Mouse (Mus musculus): ENCODE measurements at regions not wholly inside any gene's neighbourhood (a gene's known extent, or its start where the extent isn't known, plus 50 kb on each side); places are given as distances from the start of the nearest gene placed in this dataset.
"Not testable (repeated sequence)": the region's sequence is repeated elsewhere in the genome, so short reads cannot be mapped to it uniquely, and the experiment has no call there.

DNA sequence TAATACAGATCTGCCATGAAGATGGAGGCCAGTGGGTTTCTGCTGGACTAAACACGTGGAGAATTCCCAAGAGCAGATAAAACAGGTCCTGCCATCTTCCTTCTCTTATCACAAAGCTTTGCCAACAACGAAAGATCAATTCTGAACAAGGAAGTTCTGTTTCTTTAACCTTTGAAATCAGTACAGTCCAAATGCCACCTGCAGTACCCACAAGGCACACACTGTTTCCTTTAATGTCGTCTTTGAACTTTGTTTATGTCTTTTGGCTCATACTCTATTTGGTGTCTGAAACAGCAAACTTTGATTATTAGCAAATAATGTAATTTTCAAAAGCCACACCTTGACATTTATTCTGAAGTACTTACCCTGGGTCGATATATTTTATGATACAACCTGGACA, 536.5 kb downstream of the Bckdhb start:
- no peaks in the 10 kb centered on the region for H3K4me1 ChIP-seq (ENCODE audit: control insufficient read depth, insufficient read depth, low read depth, low read length)
- H3K27me3 ChIP-seq (replicated peaks; ENCODE audit: control insufficient read depth, insufficient read depth, low read length) = no peaks in the 10 kb centered on the region
- no peak overlapping the region for H3K27ac ChIP-seq (ENCODE audit: low read depth, low read length)
- no peaks in the 10 kb centered on the region for H3K9me3 ChIP-seq (ENCODE audit: control insufficient read depth, low read length)
- no peak for ATAC-seq
- no peak overlapping the region for H3K4me3 ChIP-seq (ENCODE audit: low read length)
- WGBS = 78% methylated on average over 4 of the region's 4 CpGs
- H3K9ac ChIP-seq (ENCODE audit: low read depth, low read length) = no peak overlapping the region
- H3K4me2 ChIP-seq (ENCODE audit: low read length) = no peak overlapping the region
- H3K36me3 ChIP-seq (ENCODE audit: control insufficient read depth, insufficient read depth, low read length) = no peaks in the 10 kb centered on the region

DNA sequence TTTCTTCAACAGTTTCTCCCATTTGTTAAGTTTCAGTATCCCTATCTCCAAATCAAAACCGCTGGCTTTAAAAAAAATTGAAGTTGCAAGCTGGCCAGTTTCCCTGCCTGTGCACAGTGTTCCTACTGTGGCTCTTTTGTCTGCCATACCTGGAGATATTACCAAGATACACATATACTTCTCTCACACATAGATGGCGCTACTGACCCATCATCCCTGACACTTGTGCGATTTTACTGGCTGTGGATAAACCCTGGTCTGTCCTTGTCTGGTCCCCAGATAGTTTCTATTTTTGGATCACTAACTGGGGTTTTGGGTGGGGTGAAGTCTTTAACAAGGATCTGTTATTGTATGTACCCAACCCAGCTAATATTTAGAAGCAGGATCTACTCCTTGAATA, 541.8 kb downstream of the Bckdhb start:
- Histone ChIP-seq H3K36me3 (ENCODE audit: control insufficient read depth, insufficient read depth, low read length) (no peaks in the 10 kb centered on the region), H3K4me1 (ENCODE audit: control insufficient read depth, insufficient read depth, low read depth, low read length) (no peaks in the 10 kb centered on the region), H3K27me3 (replicated peaks; ENCODE audit: control insufficient read depth, insufficient read depth, low read length) (no peaks in the 10 kb centered on the region), H3K4me3 (ENCODE audit: low read length) (no peak overlapping the region), H3K4me2 (ENCODE audit: low read length) (no peak overlapping the region), H3K9me3 (ENCODE audit: control insufficient read depth, low read length) (no peaks in the 10 kb centered on the region), H3K27ac (ENCODE audit: low read depth, low read length) (no peak overlapping the region), H3K9ac (ENCODE audit: low read depth, low read length) (no peak overlapping the region)
- no peak for ATAC-seq
- 10% methylated on average over 3 of the region's 3 CpGs for WGBS

DNA sequence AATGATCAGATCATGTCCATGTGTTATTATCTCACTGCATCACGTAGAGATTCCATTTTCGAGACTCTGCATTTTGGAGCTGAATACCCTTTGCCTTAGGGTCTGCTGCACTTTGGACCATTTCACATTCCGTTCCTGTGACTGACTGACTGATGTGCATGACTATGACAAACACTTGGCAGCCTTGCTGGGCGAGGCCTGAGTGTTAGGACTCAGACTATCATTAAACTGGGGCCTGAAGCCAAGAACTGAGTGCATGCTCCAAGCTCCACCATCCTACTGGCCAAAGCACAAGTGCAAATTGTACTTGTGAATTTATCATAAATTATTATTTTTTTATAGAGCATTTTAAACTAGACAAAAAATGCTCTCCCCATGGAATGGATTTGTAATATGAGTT, 547.8 kb downstream of the Bckdhb start:
- H3K27ac ChIP-seq (ENCODE audit: low read depth, low read length) = no peak overlapping the region
- H3K36me3 ChIP-seq (ENCODE audit: control insufficient read depth, insufficient read depth, low read length) = no peaks in the 10 kb centered on the region
- no peak overlapping the region for H3K4me2 ChIP-seq (ENCODE audit: low read length)
- WGBS = 78% methylated on average over 4 of the region's 4 CpGs
- no peak overlapping the region for H3K4me3 ChIP-seq (ENCODE audit: low read length)
- no peaks in the 10 kb centered on the region for H3K27me3 ChIP-seq (replicated peaks; ENCODE audit: control insufficient read depth, insufficient read depth, low read length)
- ATAC-seq = no peak
- no peaks in the 10 kb centered on the region for H3K4me1 ChIP-seq (ENCODE audit: control insufficient read depth, insufficient read depth, low read depth, low read length)
- no peaks in the 10 kb centered on the region for H3K9me3 ChIP-seq (ENCODE audit: control insufficient read depth, low read length)
- H3K9ac ChIP-seq (ENCODE audit: low read depth, low read length) = no peak overlapping the region

DNA sequence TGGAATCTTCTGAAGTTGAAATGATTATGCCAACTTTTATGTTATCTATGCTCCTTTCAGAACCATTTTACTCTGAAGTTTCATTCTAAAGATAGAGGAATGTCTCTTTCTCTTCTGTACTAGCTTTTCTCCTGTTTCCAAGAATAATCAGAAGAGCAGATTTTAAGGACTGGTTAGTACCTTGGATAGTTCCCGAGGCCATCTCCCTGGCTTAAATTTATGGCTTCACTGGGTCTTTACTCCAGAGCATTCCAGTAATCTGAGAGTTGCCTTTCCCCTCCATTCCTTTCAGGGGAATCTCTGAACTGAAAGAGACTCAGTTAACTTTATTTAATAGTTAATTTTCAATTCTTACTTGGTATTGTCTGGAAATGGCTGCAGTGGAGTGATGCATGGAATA, 551.0 kb downstream of the Bckdhb start:
- no peak overlapping the region for H3K9ac ChIP-seq (ENCODE audit: low read depth, low read length)
- WGBS = 45% methylated on average over 1 of the region's 1 CpGs
- no peak overlapping the region for H3K4me3 ChIP-seq (ENCODE audit: low read length)
- no peaks in the 10 kb centered on the region for H3K36me3 ChIP-seq (ENCODE audit: control insufficient read depth, insufficient read depth, low read length)
- no peak overlapping the region for H3K27ac ChIP-seq (ENCODE audit: low read depth, low read length)
- no peaks in the 10 kb centered on the region for H3K9me3 ChIP-seq (ENCODE audit: control insufficient read depth, low read length)
- no peaks in the 10 kb centered on the region for H3K4me1 ChIP-seq (ENCODE audit: control insufficient read depth, insufficient read depth, low read depth, low read length)
- H3K27me3 ChIP-seq (replicated peaks; ENCODE audit: control insufficient read depth, insufficient read depth, low read length) = no peaks in the 10 kb centered on the region
- H3K4me2 ChIP-seq (ENCODE audit: low read length) = no peak overlapping the region
- no peak for ATAC-seq

DNA sequence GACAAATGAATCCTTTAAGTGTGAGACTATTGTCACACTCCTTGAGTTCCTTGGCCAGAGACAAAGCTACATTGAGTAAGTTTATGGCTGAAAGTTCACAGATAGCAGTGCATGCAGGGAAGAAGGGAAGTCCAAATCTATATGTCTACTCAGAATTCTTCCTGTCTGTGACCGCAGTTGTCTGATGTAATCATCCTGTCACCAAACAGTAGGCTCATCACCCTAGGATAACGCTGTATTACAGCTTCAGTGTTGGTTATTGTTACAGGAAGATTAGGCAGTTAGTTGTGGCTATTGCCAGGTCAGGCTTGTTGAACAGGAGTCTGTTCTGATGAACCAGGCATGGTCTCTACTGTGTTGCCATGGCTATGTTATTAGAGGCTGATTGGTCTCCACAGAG, 574.6 kb downstream of the Bckdhb start:
- Histone ChIP-seq H3K4me3 (ENCODE audit: low read length) (no peak overlapping the region), H3K4me1 (ENCODE audit: control insufficient read depth, insufficient read depth, low read depth, low read length) (no peaks in the 10 kb centered on the region), H3K27me3 (replicated peaks; ENCODE audit: control insufficient read depth, insufficient read depth, low read length) (no peaks in the 10 kb centered on the region), H3K4me2 (ENCODE audit: low read length) (no peak overlapping the region), H3K36me3 (ENCODE audit: control insufficient read depth, insufficient read depth, low read length) (no peaks in the 10 kb centered on the region), H3K27ac (ENCODE audit: low read depth, low read length) (no peak overlapping the region), H3K9me3 (ENCODE audit: control insufficient read depth, low read length) (no peaks in the 10 kb centered on the region), H3K9ac (ENCODE audit: low read depth, low read length) (no peak overlapping the region)
- no peak for ATAC-seq
- WGBS = 92% methylated on average over 2 of the region's 2 CpGs

DNA sequence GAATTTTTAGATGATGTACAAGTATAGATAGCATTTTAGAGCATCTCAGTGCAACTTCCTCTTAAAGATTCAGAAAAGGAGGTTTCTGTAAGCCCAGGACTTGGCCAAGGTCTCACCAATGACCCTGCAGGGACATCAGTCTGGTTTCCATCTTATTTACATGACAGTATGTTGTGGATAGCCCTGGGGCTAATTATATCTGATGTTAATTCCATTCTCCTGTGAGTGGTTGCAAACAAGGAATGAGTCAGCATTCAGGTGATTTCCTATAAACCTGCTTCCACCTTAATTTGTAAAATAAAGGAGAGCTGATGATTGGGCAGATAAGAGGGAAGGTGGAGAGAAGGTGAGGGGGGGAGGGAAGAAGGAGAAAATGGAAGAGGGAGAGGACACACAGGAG, 578.0 kb downstream of the Bckdhb start:
- not testable (repeated sequence) for H3K36me3 ChIP-seq (ENCODE audit: control insufficient read depth, insufficient read depth, low read length); H3K27ac ChIP-seq (ENCODE audit: low read depth, low read length); H3K27me3 ChIP-seq (replicated peaks; ENCODE audit: control insufficient read depth, insufficient read depth, low read length); H3K9ac ChIP-seq (ENCODE audit: low read depth, low read length); H3K4me3 ChIP-seq (ENCODE audit: low read length); ATAC-seq; H3K4me2 ChIP-seq (ENCODE audit: low read length); H3K9me3 ChIP-seq (ENCODE audit: control insufficient read depth, low read length); H3K4me1 ChIP-seq (ENCODE audit: control insufficient read depth, insufficient read depth, low read depth, low read length)

DNA sequence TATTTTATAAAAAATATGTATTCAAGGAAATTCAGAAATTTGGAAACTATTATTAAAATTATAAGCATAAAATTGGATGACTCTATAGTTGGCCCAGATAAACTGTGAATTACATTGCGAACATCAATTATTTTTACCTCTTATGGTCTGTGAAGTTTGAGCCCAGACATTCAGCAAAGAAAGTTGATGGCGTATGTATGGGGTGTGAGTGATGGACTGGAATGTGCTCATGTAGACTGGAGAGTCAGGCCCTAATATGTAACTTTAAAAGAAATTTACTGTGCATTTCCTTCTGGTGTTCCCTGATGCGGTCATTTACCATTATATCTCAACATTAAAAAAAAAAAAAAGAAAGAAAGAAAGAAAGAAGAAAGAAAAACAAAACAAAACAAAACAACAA, 592.1 kb downstream of the Bckdhb start:
- WGBS = 92% methylated on average over 3 of the region's 3 CpGs
- Histone ChIP-seq H3K9me3 (ENCODE audit: control insufficient read depth, low read length) (no peaks in the 10 kb centered on the region), H3K27ac (ENCODE audit: low read depth, low read length) (no peak overlapping the region), H3K36me3 (ENCODE audit: control insufficient read depth, insufficient read depth, low read length) (no peaks in the 10 kb centered on the region), H3K4me1 (ENCODE audit: control insufficient read depth, insufficient read depth, low read depth, low read length) (no peaks in the 10 kb centered on the region), H3K4me3 (ENCODE audit: low read length) (no peak overlapping the region), H3K4me2 (ENCODE audit: low read length) (no peak overlapping the region), H3K27me3 (replicated peaks; ENCODE audit: control insufficient read depth, insufficient read depth, low read length) (no peaks in the 10 kb centered on the region), H3K9ac (ENCODE audit: low read depth, low read length) (no peak overlapping the region)
- no peak for ATAC-seq

DNA sequence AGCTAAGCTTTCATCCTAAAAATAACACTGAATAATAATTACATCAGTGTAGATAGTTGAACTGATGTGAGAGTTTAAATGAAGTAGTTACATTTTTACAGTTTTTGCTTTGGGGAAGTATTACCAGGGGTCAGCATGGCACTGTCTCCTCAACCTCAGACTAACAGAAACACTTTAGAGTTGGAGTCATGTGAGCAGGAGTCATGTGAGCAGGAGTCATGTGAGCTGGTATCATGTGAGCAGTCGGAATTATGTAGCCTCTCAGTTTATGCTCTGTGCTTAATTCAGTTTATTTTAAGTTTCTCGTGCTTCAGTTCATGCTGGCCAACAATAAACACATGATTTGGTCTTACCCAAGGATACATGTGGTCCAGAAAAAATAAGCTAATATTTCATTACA, 620.5 kb downstream of the Bckdhb start:
- H3K4me3 ChIP-seq (ENCODE audit: low read length) = no peak overlapping the region
- H3K27me3 ChIP-seq (replicated peaks; ENCODE audit: control insufficient read depth, insufficient read depth, low read length) = no peaks in the 10 kb centered on the region
- no peak for ATAC-seq
- H3K36me3 ChIP-seq (ENCODE audit: control insufficient read depth, insufficient read depth, low read length) = no peaks in the 10 kb centered on the region
- 74% methylated on average over 2 of the region's 2 CpGs for WGBS
- H3K27ac ChIP-seq (ENCODE audit: low read depth, low read length) = no peak overlapping the region
- no peaks in the 10 kb centered on the region for H3K4me1 ChIP-seq (ENCODE audit: control insufficient read depth, insufficient read depth, low read depth, low read length)
- H3K9ac ChIP-seq (ENCODE audit: low read depth, low read length) = no peak overlapping the region
- no peaks in the 10 kb centered on the region for H3K9me3 ChIP-seq (ENCODE audit: control insufficient read depth, low read length)
- no peak overlapping the region for H3K4me2 ChIP-seq (ENCODE audit: low read length)

DNA sequence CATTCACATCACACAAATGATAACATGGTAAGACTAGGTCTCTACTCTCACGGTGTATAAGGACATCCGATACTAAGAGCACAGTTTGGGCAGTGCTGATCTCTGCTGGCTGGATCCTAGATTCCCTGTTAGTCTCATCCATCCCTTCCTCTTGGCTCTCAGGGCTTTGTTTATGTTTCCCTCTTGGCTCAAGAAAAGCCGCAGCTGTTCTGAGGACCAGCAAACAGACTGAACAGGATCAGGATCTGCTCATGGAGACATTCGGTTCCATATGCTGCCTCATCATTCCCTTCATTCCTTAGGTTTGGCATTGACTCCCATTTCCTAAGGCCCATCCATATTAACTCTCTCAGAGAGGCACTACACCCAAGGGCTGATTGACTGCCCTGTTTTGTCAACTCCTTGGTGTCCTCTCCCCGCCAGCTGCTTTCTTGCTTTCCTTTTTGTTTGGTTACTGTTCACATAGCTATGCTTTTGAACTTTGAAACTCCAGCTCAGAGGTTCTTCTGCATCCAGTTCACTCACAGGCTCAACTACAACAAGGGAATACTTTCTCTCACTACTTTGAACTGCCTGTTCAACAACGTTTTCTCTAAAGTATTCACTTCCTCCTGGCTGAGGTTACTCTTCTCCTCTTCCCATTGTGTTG, 623.2 kb downstream of the Bckdhb start:
- ATAC-seq = no peak
- H3K27ac ChIP-seq (ENCODE audit: low read depth, low read length) = no peak overlapping the region
- H3K4me1 ChIP-seq (ENCODE audit: control insufficient read depth, insufficient read depth, low read depth, low read length) = no peaks in the 10 kb centered on the region
- H3K9me3 ChIP-seq (ENCODE audit: control insufficient read depth, low read length) = no peaks in the 10 kb centered on the region
- H3K4me2 ChIP-seq (ENCODE audit: low read length) = no peak overlapping the region
- H3K9ac ChIP-seq (ENCODE audit: low read depth, low read length) = no peak overlapping the region
- H3K27me3 ChIP-seq (replicated peaks; ENCODE audit: control insufficient read depth, insufficient read depth, low read length) = no peaks in the 10 kb centered on the region
- no peaks in the 10 kb centered on the region for H3K36me3 ChIP-seq (ENCODE audit: control insufficient read depth, insufficient read depth, low read length)
- no peak overlapping the region for H3K4me3 ChIP-seq (ENCODE audit: low read length)
- 82% methylated on average over 6 of the region's 6 CpGs for WGBS

DNA sequence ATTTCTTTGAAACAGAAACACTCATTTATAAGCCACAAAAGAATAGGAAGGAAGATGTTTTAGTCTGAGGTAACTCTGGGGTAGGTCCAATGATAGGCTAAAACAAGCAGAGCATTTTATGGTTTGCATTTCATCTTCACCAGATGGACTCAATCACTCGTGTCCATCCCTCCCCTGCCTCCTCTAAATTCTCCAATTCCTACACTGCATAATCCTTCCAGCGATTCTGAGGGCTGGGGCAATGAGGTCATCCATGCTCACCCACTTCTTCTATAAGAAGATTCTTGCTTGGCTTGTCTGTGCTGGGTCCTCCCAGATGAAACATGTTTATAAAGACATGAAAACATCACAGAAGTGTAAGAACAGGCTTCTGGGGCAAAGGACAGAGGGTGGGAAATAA, 630.3 kb downstream of the Bckdhb start:
- H3K4me1 ChIP-seq (ENCODE audit: control insufficient read depth, insufficient read depth, low read depth, low read length) = no peaks in the 10 kb centered on the region
- no peaks in the 10 kb centered on the region for H3K27me3 ChIP-seq (replicated peaks; ENCODE audit: control insufficient read depth, insufficient read depth, low read length)
- H3K36me3 ChIP-seq (ENCODE audit: control insufficient read depth, insufficient read depth, low read length) = no peaks in the 10 kb centered on the region
- no peak overlapping the region for H3K27ac ChIP-seq (ENCODE audit: low read depth, low read length)
- H3K9ac ChIP-seq (ENCODE audit: low read depth, low read length) = no peak overlapping the region
- no peak overlapping the region for H3K4me3 ChIP-seq (ENCODE audit: low read length)
- H3K9me3 ChIP-seq (ENCODE audit: control insufficient read depth, low read length) = no peaks in the 10 kb centered on the region
- no peak overlapping the region for H3K4me2 ChIP-seq (ENCODE audit: low read length)
- no peak for ATAC-seq
- WGBS = 64% methylated on average over 2 of the region's 2 CpGs
